In genomic region chr17:24881738-24882440, GRCm38 (mm10) we compare ENCODE assay signal across 8 mouse cellular contexts. TPM values are rescaled to one million over a fixed set of nuclear protein-coding genes. Genes with fewer than 3 reads are reported as not detected.
DNase-seq lines count a peak whose midpoint lies in the region; ATAC-seq and TF ChIP-seq lines count a peak whose summit lies in the region.

No protein-coding gene starts in this region.

- DNase-seq in gastrocnemius, postnatal 14 days: peak; percentile 50
- DNase-seq in gastrocnemius, postnatal 36 days: no peak
- DNase-seq in midbrain, embryonic 11.5 days (ENCODE audit: low spot score, missing footprints): peak; percentile 86
- peak; percentile 49 to 51 for DNase-seq in natural killer cell, adult 2 months (ENCODE audit: low spot score in 2 of 2)
- no peak for DNase-seq in layer of hippocampus, adult 9-11 months
- DNase-seq in neural tube, embryonic 10.5 days (ENCODE audit: extremely low spot score, low spot score): no peak

- intact Hi-C loops in gastrocnemius, postnatal 14 days (cut with DNase I; ENCODE audit: low total_unique reads): loop anchor here (5.0 kb wide), 1 partner anchor 140 kb away; no protein-coding TSS in a partner anchor
- intact Hi-C loops in gastrocnemius, postnatal 36 days (cut with DNase I): loop anchor here (5.0 kb wide), 1 partner anchor 135 kb away; no protein-coding TSS in a partner anchor

- no peaks in the 10 kb centered on the region for H3K9me3 ChIP-seq in midbrain, embryonic 11.5 days (ENCODE audit: control insufficient read depth, low read length)
- no peaks in the 10 kb centered on the region for H3K9me3 ChIP-seq in midbrain, embryonic 16.5 days (replicated peaks; ENCODE audit: control insufficient read depth, low read length, poor library complexity, severe bottlenecking)

- peaks cover 8% of the 10 kb centered on the region for H3K4me1 ChIP-seq in midbrain, embryonic 11.5 days (ENCODE audit: control insufficient read depth, insufficient read depth, low read length)
- H3K4me1 ChIP-seq in midbrain, embryonic 16.5 days (ENCODE audit: control insufficient read depth, insufficient read depth, low read length): peaks cover 7% of the 10 kb centered on the region
- peaks cover 2% of the 10 kb centered on the region; the same call in 1 of the 2 replicates for H3K4me1 ChIP-seq in cortical plate, adult 2 months (ENCODE audit: control insufficient read depth, insufficient read depth, low read length)

- no peaks in the 10 kb centered on the region for H3K27me3 ChIP-seq in midbrain, embryonic 11.5 days (ENCODE audit: control insufficient read depth, insufficient read depth, low read length)
- no peaks in the 10 kb centered on the region for H3K27me3 ChIP-seq in midbrain, embryonic 16.5 days (ENCODE audit: control insufficient read depth, insufficient read depth, low read depth, low read length)

- no peak overlapping the region for H3K27ac ChIP-seq in midbrain, embryonic 11.5 days (ENCODE audit: low read depth, low read length)
- H3K27ac ChIP-seq in midbrain, embryonic 16.5 days (ENCODE audit: low read length): no peak overlapping the region
- H3K27ac ChIP-seq in cortical plate, adult 2 months (ENCODE audit: insufficient read depth, low read length): no peak overlapping the region

- H3K9ac ChIP-seq in midbrain, embryonic 11.5 days (ENCODE audit: low read length): no peak overlapping the region
- no peak overlapping the region for H3K9ac ChIP-seq in midbrain, embryonic 16.5 days (ENCODE audit: low read depth, low read length)

- H3K4me2 ChIP-seq in midbrain, embryonic 11.5 days: no peak overlapping the region
- no peak overlapping the region for H3K4me2 ChIP-seq in midbrain, embryonic 16.5 days (ENCODE audit: low read length)

- TF ChIP-seq POLR2A in cortical plate, adult 2 months (IDR thresholded peaks at IDR 0.05; ENCODE audit: extremely low read depth, insufficient read depth, low read length): no peak

- peak; percentile 44; the same call in 1 of the 2 replicates for TF ChIP-seq CTCF in cortical plate, adult 2 months (IDR thresholded peaks at IDR 0.05; ENCODE audit: extremely low read depth, insufficient read depth, low read length)

- 48% methylated on average over 7 of the region's 7 CpGs for WGBS in midbrain, embryonic 11.5 days
- WGBS in midbrain, embryonic 16.5 days: 53% methylated on average over 7 of the region's 7 CpGs

- H3K4me3 ChIP-seq in midbrain, embryonic 11.5 days (ENCODE audit: low read depth, low read length): no peak overlapping the region
- no peak overlapping the region for H3K4me3 ChIP-seq in midbrain, embryonic 16.5 days (ENCODE audit: low read depth, low read length)
- no peak overlapping the region for H3K4me3 ChIP-seq in cortical plate, adult 2 months (ENCODE audit: insufficient read depth, low read length)

- no peaks in the 10 kb centered on the region for H3K36me3 ChIP-seq in midbrain, embryonic 11.5 days (ENCODE audit: control insufficient read depth, insufficient read depth, low read length)
- peaks cover 8% of the 10 kb centered on the region; the same call in 1 of the 2 replicates for H3K36me3 ChIP-seq in midbrain, embryonic 16.5 days (ENCODE audit: control insufficient read depth, insufficient read depth, low read length)

- ATAC-seq in midbrain, embryonic 11.5 days (ENCODE audit: low FRiP score): no peak
- ATAC-seq in midbrain, embryonic 16.5 days: no peak

RNA-seq across cellular contexts. Expression of gene Nubp2, which starts 4.3 kb away (rescaled TPM):
- 10 to 100 TPM; 12.5 to 14.6 TPM for total RNA-seq in gastrocnemius, postnatal 14 days (2021)
- 10 to 100 TPM; 10.0 TPM for total RNA-seq in gastrocnemius, postnatal 36 days (2021)
- 70.4 and 73.8 TPM in 2 replicates for polyA plus RNA-seq in midbrain, embryonic 11.5 days (2014; fragmentation: Nextera tagmentation; extraction: Ambion mirVana)
- 54.3 and 54.7 TPM in 2 replicates for polyA plus RNA-seq in midbrain, embryonic 16.5 days (2015; fragmentation: Nextera tagmentation; extraction: Ambion mirVana)
- 24.6 and 27.3 TPM in 2 replicates for polyA plus RNA-seq in cortical plate, adult 2 months (2012; rRNA removed)

RNA-seq across cellular contexts. Expression of gene Spsb3, which starts 4.6 kb away (rescaled TPM):
- 10 to 100 TPM; 24.4 to 29.2 TPM for total RNA-seq in gastrocnemius, postnatal 14 days (2021)
- 10 to 100 TPM; 25.4 to 31.0 TPM for total RNA-seq in gastrocnemius, postnatal 36 days (2021)
- 37.3 and 44.4 TPM in 2 replicates for polyA plus RNA-seq in midbrain, embryonic 11.5 days (2014; fragmentation: Nextera tagmentation; extraction: Ambion mirVana)
- polyA plus RNA-seq in midbrain, embryonic 16.5 days (2015; fragmentation: Nextera tagmentation; extraction: Ambion mirVana): 85.8 and 90.5 TPM in 2 replicates
- polyA plus RNA-seq in cortical plate, adult 2 months (2012; rRNA removed): 91.9 and 92.7 TPM in 2 replicates

RNA-seq across cellular contexts. Expression of gene Eme2, which starts 13.0 kb away (rescaled TPM):
- total RNA-seq in gastrocnemius, postnatal 14 days (2021): 10 to 100 TPM; 13.9 to 14.5 TPM
- total RNA-seq in gastrocnemius, postnatal 36 days (2021): 10 to 100 TPM in 1 of 2 experiments, 1 to 10 TPM in 1; 9.3 to 10.2 TPM
- polyA plus RNA-seq in midbrain, embryonic 11.5 days (2014; fragmentation: Nextera tagmentation; extraction: Ambion mirVana): 18.4 and 20.8 TPM in 2 replicates
- 28.6 and 28.8 TPM in 2 replicates for polyA plus RNA-seq in midbrain, embryonic 16.5 days (2015; fragmentation: Nextera tagmentation; extraction: Ambion mirVana)
- 62.4 and 65.0 TPM in 2 replicates for polyA plus RNA-seq in cortical plate, adult 2 months (2012; rRNA removed)

RNA-seq across cellular contexts. Expression of gene Mrps34, which starts 13.0 kb away (rescaled TPM):
- total RNA-seq in gastrocnemius, postnatal 14 days (2021): 100 to 1,000 TPM; 118 to 120 TPM
- total RNA-seq in gastrocnemius, postnatal 36 days (2021): 10 to 100 TPM; 84.6 to 90.2 TPM
- 68.6 and 73.2 TPM in 2 replicates for polyA plus RNA-seq in midbrain, embryonic 11.5 days (2014; fragmentation: Nextera tagmentation; extraction: Ambion mirVana)
- polyA plus RNA-seq in midbrain, embryonic 16.5 days (2015; fragmentation: Nextera tagmentation; extraction: Ambion mirVana): 72.9 and 77.2 TPM in 2 replicates
- 115 and 117 TPM in 2 replicates for polyA plus RNA-seq in cortical plate, adult 2 months (2012; rRNA removed)

RNA-seq across cellular contexts. Expression of gene Nme3, which starts 14.4 kb away (rescaled TPM):
- 1 to 10 TPM; 7.6 to 9.0 TPM for total RNA-seq in gastrocnemius, postnatal 14 days (2021)
- total RNA-seq in gastrocnemius, postnatal 36 days (2021): 10 to 100 TPM; 10.3 to 11.7 TPM
- polyA plus RNA-seq in midbrain, embryonic 11.5 days (2014; fragmentation: Nextera tagmentation; extraction: Ambion mirVana): 48.0 and 49.5 TPM in 2 replicates
- polyA plus RNA-seq in midbrain, embryonic 16.5 days (2015; fragmentation: Nextera tagmentation; extraction: Ambion mirVana): 79.7 and 88.6 TPM in 2 replicates
- polyA plus RNA-seq in cortical plate, adult 2 months (2012; rRNA removed): 94.5 and 94.7 TPM in 2 replicates

Comparison
In these comparisons a context has a peak if more than half of its experiments do, and no peak if none do; other contexts are left out.
1. DNase-seq: peak in gastrocnemius, postnatal 14 days (single experiment), midbrain, embryonic 11.5 days (single experiment) and natural killer cell, adult 2 months (2 of 2); none in gastrocnemius, postnatal 36 days (0 of 2), layer of hippocampus, adult 9-11 months (single experiment) and neural tube, embryonic 10.5 days (single experiment).